Mouse (Mus musculus): ENCODE data around the gene Stra8.

- TF ChIP-seq CTCF (conservative IDR thresholded peaks at IDR 0.05; ENCODE audit: low read length), result no peak
- no peak for TF ChIP-seq POU5F1 (IDR thresholded peaks at IDR 0.05; ENCODE audit: borderline replicate concordance, low read length)
Observed at GRCm38 (mm10) chr6:34871929-34872328, 48.0 kb upstream of the Stra8 start.

Measured in E14TG2a.4 (cell line).